Mouse (Mus musculus) heart, embryonic 10.5 days (tissue): ENCODE results near the gene Hint2. TPM values are rescaled to one million over a fixed set of nuclear protein-coding genes. Genes with fewer than 3 reads are reported as not detected.

Experiments
- DNase-seq: peaks from one replicate; pipeline ENCODE4 v3.0.0-alpha.2; 2017; ENCODE audit warnings: low spot score
- H3K27ac ChIP-seq: fragments of 300-500 bp; sonication (generic); 2 replicates; pipeline ENCODE4 v1.5.1; 2016; ENCODE audit warnings: mild to moderate bottlenecking
- H3K27me3 ChIP-seq: fragments of 300-500 bp; sonication (generic); 2 replicates; pipeline ENCODE4 v1.6.1; 2016; ENCODE audit warnings: mild to moderate bottlenecking; ENCODE audit not compliant: poor library complexity, insufficient read depth, severe bottlenecking
- H3K36me3 ChIP-seq: fragments of 300-500 bp; sonication (generic); 2 replicates; pipeline ENCODE4 v1.6.1; 2016; ENCODE audit warnings: mild to moderate bottlenecking, moderate library complexity
- H3K4me1 ChIP-seq: fragments of 300-500 bp; sonication (generic); 2 replicates; pipeline ENCODE4 v1.6.1; 2016; ENCODE audit warnings: mild to moderate bottlenecking
- H3K4me3 ChIP-seq: fragments of 300-500 bp; sonication (generic); 2 replicates; pipeline ENCODE4 v1.5.1; 2016; ENCODE audit warnings: mild to moderate bottlenecking, moderate library complexity
- H3K9me3 ChIP-seq: fragments of 300-500 bp; sonication (generic); 2 replicates; pipeline ENCODE4 v1.6.1; 2016; ENCODE audit warnings: mild to moderate bottlenecking, moderate library complexity
- WGBS: fragments of 180-500 bp; shearing (Covaris S2); methylation state at CpG from one replicate; pipeline ENCODE4 v1.1.7; 2016; 5-methylcytosine and 5-hydroxymethylcytosine counted together
- polyA plus RNA-seq: library from polyadenylated mRNA; unstranded; fragments of >200 nt; fragmentation: Nextera tagmentation; extraction: Ambion mirVana; gene quantifications from 2 replicates; pipeline ENCODE4 v1.2.1, GENCODE M21; 2016

Hint2 gene
- polyA plus RNA-seq, 1 experiment from 2014 or later: 101 TPM

- Histone ChIP-seq H3K4me3 (no peak overlapping the region), H3K27me3 (peaks cover 4% of the 10 kb centered on the region; the same call in 1 of the 2 replicates), H3K9me3 (no peaks in the 10 kb centered on the region), H3K36me3 (peaks cover 22% of the 10 kb centered on the region), H3K27ac (no peak overlapping the region), H3K4me1 (peaks cover 13% of the 10 kb centered on the region; the same call in 1 of the 2 replicates)
- no peak for DNase-seq
- WGBS: 93% methylated on average over 3 of the region's 3 CpGs
These were observed 6.5 kb downstream of the Hint2 start for GRCm38 (mm10) chr4:43649783-43650182.

GRCm38 (mm10) chr4:43640491-43640890, 15.8 kb downstream of the Hint2 start:
- 70% methylated on average over 6 of the region's 6 CpGs for WGBS
- H3K27me3 ChIP-seq: no peaks in the 10 kb centered on the region
- peaks cover 3% of the 10 kb centered on the region; the same call in 1 of the 2 replicates for H3K36me3 ChIP-seq
- H3K27ac ChIP-seq: no peak overlapping the region
- H3K4me1 ChIP-seq: peaks cover 17% of the 10 kb centered on the region
- no peak overlapping the region for H3K4me3 ChIP-seq
- H3K9me3 ChIP-seq: no peaks in the 10 kb centered on the region
- peak; percentile 58 for DNase-seq

DNA sequence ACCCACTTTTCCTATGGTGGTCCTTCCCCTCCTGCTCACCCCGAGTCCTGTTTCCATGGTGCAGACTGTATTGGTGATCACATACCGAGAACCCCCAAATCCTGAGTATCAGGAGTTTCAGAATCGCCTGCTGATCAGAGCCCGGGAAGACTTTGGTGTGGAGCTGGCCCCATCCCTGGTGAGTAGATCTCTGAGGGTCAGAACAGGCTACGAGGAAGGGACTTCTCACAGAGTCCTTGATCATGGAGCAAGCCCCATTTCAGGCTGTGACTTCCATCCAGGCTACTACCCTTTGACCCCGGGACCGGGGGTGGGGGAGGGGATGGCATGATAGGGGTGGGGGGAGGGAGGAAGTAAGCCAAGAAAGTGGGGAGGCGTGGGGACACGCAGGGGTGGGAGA, 16.2 kb downstream of the Hint2 start:
- no peaks in the 10 kb centered on the region for H3K9me3 ChIP-seq
- no peak overlapping the region for H3K27ac ChIP-seq
- H3K36me3 ChIP-seq: peaks cover 3% of the 10 kb centered on the region; the same call in 1 of the 2 replicates
- peaks cover 19% of the 10 kb centered on the region for H3K4me1 ChIP-seq
- no peaks in the 10 kb centered on the region for H3K27me3 ChIP-seq
- no peak overlapping the region for H3K4me3 ChIP-seq
- DNase-seq: peak; percentile 67
- WGBS: 68% methylated on average over 9 of the region's 9 CpGs

GRCm38 (mm10) chr4:43636751-43637150, 19.5 kb downstream of the Hint2 start:
- H3K4me3 ChIP-seq: no peak overlapping the region
- peaks cover 30% of the 10 kb centered on the region for H3K4me1 ChIP-seq
- no peaks in the 10 kb centered on the region for H3K36me3 ChIP-seq
- no peaks in the 10 kb centered on the region for H3K9me3 ChIP-seq
- WGBS: 72% methylated on average over 6 of the region's 6 CpGs
- DNase-seq: no peak
- no peak overlapping the region for H3K27ac ChIP-seq
- H3K27me3 ChIP-seq: peaks cover 23% of the 10 kb centered on the region

GRCm38 (mm10) chr4:43634621-43635374, 21.5 kb downstream of the Hint2 start:
- Histone ChIP-seq H3K27me3 (peaks cover 23% of the 10 kb centered on the region), H3K36me3 (no peaks in the 10 kb centered on the region), H3K9me3 (no peaks in the 10 kb centered on the region), H3K4me1 (peaks cover 38% of the 10 kb centered on the region), H3K4me3 (no peak overlapping the region), H3K27ac (no peak overlapping the region)
- peak; percentile 53 for DNase-seq
- WGBS: 76% methylated on average over 7 of the region's 7 CpGs

- no peaks in the 10 kb centered on the region for H3K36me3 ChIP-seq
- H3K27ac ChIP-seq: no peak overlapping the region
- 87% methylated on average over 2 of the region's 2 CpGs for WGBS
- peaks cover 23% of the 10 kb centered on the region for H3K27me3 ChIP-seq
- peak; percentile 28 for DNase-seq
- peaks cover 38% of the 10 kb centered on the region for H3K4me1 ChIP-seq
- no peak overlapping the region for H3K4me3 ChIP-seq
- no peaks in the 10 kb centered on the region for H3K9me3 ChIP-seq
These were observed 22.5 kb downstream of the Hint2 start for GRCm38 (mm10) chr4:43633736-43634135.

DNA sequence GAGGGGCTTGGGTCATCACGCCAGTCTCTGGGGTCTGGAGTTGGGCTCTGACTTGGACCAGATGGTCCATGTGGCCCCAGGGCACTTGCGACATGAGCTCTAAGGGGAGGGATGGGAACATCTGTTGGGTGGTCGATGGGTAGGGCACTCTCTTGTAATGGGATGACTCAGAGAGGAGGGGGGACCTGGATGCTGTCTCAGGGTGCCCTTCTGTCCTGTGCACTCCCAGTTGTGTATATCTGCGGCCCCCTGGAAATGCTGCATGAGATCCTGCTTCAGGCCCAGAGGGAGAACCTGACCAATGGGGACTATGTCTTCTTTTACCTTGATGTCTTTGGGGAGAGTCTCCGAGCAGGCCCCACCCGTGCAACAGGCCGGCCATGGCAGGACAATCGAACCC, 23.0 kb downstream of the Hint2 start:
- peak; percentile 64 for DNase-seq
- Histone ChIP-seq H3K27ac (no peak overlapping the region), H3K27me3 (peaks cover 23% of the 10 kb centered on the region), H3K4me1 (peaks cover 38% of the 10 kb centered on the region), H3K36me3 (no peaks in the 10 kb centered on the region), H3K4me3 (no peak overlapping the region), H3K9me3 (no peaks in the 10 kb centered on the region)
- 82% methylated on average over 8 of the region's 8 CpGs for WGBS

- Histone ChIP-seq H3K9me3 (no peaks in the 10 kb centered on the region), H3K27ac (peak overlapping the region; percentile 92)
- WGBS: 42% methylated on average over 42 of the region's 42 CpGs
These were observed 24.0 kb downstream of the Hint2 start for GRCm38 (mm10) chr4:43631956-43632920.

GRCm38 (mm10) chr4:43631046-43631955, 25.0 kb downstream of the Hint2 start, which contains the start of gene Npr2:
TSS of gene Npr2 (plus strand) at chr4:43631935.
- DNase-seq: peak; percentile 78
- H3K4me1 ChIP-seq: peaks cover 38% of the 10 kb centered on the region
- H3K27ac ChIP-seq: peak within 1 kb of the TSS; percentile 92
- H3K27me3 ChIP-seq: peaks cover 23% of the 10 kb centered on the region
- 1% methylated on average over 61 of the region's 70 CpGs for WGBS
- peak within 1 kb of the TSS; percentile 80 for H3K4me3 ChIP-seq
- H3K36me3 ChIP-seq: no peaks in the 10 kb centered on the region
- H3K9me3 ChIP-seq: no peaks in the 10 kb centered on the region

More at GRCm38 (mm10) chr4:43631956-43632920, 24.0 kb downstream of the Hint2 start:
- H3K4me3 ChIP-seq: peak overlapping the region; percentile 80
- peak; percentile 78 for DNase-seq
- H3K4me1 ChIP-seq: peaks cover 38% of the 10 kb centered on the region
- H3K36me3 ChIP-seq: no peaks in the 10 kb centered on the region
- peaks cover 23% of the 10 kb centered on the region for H3K27me3 ChIP-seq

DNA sequence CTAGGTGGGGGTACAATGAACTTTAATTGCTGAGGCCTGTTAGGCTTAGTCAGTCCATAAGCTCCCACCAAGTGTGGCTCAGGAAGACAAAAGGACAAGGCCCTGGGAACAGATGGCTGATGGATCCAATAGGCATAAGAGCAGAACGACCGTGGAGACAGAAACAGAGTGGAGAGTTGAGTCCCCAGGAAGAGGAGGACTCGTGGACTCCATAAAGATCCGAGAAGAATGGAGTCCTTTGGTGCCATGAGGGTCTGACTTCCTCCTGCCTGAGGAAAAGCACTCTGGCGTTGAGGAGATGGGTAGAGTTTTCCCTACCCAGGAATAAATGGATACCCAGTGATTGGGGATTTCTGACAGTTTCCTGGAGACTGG, 25.6 kb downstream of the Hint2 start:
- H3K4me3 ChIP-seq: peak overlapping the region; percentile 80
- peak; percentile 75 for DNase-seq
- H3K27me3 ChIP-seq: peaks cover 23% of the 10 kb centered on the region
- WGBS: 25% methylated on average over 5 of the region's 5 CpGs
- H3K9me3 ChIP-seq: peaks cover under 1% of the 10 kb centered on the region; the same call in 1 of the 2 replicates
- H3K36me3 ChIP-seq: no peaks in the 10 kb centered on the region
- peaks cover 33% of the 10 kb centered on the region for H3K4me1 ChIP-seq
- peak overlapping the region; percentile 92 for H3K27ac ChIP-seq

- DNase-seq: peak; percentile 89
- Histone ChIP-seq H3K27me3 (peaks cover 23% of the 10 kb centered on the region), H3K36me3 (no peaks in the 10 kb centered on the region), H3K27ac (no peak overlapping the region), H3K4me1 (peaks cover 29% of the 10 kb centered on the region), H3K4me3 (peak overlapping the region; percentile 13), H3K9me3 (peaks cover 6% of the 10 kb centered on the region)
- WGBS: 10% methylated on average over 5 of the region's 5 CpGs
These were observed 26.2 kb downstream of the Hint2 start for GRCm38 (mm10) chr4:43630030-43630581.
